Mouse (Mus musculus) liver, embryonic 14.5 days (tissue): ENCODE measurements around the gene Fam193a.

Source experiments
- CTCF ChIP-seq: IDR thresholded peaks from 2 replicates; pipeline ENCODE4 v1.5.1; 2016; ENCODE audit warnings: antibody characterized with exemption, low read depth, control low read depth
- EP300 ChIP-seq: IDR thresholded peaks from 2 replicates; pipeline ENCODE4 v1.6.1; 2016; ENCODE audit warnings: antibody characterized with exemption, low read depth

- TF ChIP-seq EP300 (no peak), CTCF (peak; percentile 27)
These were observed 119.7 kb downstream of the Fam193a start for GRCm38 (mm10) chr5:34489418-34489787.
